Mouse (Mus musculus) layer of hippocampus, postnatal 36 days (tissue): Measurements from ENCODE around the gene Fam53b. TPM values are rescaled to one million over a fixed set of nuclear protein-coding genes. Genes with fewer than 3 reads are reported as not detected.

Experiments
- DNase-seq, 2 experiments: peaks; one replicate each; pipeline ENCODE4 v3.0.0; 2022
- total RNA-seq, 2 experiments: library from RNA; stranded (reverse); gene quantifications; 2 replicates each; pipeline ENCODE4 v1.2.3; 2021

The Fam53b gene
- total RNA-seq, 2 experiments from 2014 or later = 46.4 to 53.3 TPM

DNA sequence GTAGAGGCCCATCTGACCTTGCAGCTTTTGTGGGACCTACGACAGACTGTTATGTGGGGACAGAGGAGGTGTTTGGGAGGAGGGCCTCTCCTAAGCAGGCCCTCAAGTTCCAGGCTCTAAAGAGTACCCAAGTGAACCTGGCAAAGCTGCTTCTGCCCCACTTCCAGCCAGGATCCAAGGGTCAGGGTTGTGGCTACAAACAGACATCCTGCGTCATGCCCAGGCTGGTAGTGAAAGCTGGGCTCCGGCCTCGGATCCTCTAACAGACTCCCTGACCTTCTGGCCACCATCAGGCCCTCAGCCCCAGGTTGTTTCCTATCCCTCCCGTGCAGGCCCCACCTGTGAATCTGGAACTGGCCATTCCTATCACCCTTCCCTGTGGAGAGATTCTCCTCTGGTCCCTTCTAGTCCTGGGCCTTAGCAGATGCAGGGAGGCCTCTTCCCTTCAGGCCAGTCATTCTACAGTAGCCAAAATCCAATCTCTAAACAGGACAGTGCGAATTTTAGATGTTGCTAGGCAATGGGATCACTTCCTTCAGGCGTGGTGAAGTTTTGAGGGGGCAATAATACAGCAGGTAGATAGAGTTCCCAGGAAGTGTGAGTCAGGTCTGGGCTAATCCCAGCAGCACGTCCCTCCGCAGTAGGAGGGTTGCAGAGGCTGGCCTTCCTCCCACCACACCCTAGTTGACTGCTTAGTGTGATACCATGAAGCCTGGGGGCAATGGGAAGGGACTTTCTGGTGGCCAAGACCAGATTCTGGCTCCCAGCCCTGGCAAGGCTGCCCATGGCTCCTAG lies 110.0 kb downstream of the Fam53b start:
- DNase-seq = no peak

DNA sequence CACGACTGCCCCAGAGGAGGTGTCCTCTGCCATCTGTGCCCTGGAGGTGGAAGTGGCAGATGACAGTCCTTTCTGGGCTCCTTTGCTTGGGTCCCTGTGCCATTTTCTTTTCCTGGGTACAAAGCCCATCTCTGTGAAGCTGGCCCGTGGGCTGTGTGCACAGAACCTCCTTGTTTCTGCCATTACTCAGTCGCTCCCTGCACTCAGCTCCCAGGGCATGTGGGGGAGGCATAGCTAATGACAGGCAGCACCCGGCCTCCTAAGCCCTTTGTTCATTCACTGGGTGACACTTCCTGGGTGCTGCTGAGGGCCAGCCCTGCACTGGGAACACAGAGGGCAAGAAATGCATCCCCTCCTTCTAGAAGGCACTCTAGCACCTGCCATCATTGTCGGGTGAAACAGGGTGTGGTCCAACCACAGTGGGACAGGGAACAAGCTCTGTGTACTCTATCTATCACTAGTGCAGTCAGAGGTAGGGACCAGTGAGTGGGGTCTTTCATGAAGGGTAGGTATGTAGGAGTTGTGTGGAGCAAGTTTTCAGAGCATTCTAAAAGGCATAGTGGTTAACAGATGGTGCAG lies 111.1 kb downstream of the Fam53b start:
- peak in 1 of 2 experiments; percentile 46 for DNase-seq

DNA sequence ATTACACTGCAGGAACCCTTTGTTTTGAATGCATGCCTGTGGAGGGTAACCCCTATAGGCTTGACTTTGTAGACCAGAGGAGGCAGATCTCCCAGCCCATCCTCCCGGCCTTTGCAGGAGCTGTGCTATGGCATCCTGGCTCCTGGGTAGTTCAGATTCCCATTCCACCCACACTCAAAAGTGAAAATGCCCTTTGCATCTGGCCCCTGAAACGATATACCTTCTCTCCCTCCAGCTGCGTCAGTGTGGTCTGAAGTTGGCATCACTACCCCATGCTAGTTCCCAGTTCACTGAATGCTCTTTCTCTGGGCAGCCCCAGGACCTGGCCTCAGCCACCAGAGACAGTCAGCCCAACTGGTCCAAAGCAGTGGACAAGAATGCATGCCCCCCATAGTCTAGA lies 111.7 kb downstream of the Fam53b start:
- DNase-seq = no peak

DNA sequence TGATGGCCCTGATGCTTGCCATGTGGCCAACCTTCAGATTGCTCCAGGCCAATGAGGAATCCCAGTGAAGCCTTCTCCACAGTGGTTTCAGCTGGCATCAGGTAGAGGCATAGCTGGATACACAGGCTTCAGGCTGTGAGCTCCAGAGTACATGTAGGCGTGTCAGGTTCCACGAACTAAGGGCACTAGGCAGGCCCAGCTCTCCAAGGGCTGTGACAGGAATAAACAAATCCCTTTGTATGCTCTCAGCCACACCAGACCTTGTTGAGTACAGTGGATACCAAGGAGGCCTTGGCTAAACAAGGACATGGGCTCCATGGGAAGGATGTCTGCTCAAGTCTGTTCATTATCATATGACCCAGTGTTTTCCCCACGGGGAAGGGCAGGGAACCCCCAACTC lies 112.3 kb downstream of the Fam53b start:
- DNase-seq = no peak

DNA sequence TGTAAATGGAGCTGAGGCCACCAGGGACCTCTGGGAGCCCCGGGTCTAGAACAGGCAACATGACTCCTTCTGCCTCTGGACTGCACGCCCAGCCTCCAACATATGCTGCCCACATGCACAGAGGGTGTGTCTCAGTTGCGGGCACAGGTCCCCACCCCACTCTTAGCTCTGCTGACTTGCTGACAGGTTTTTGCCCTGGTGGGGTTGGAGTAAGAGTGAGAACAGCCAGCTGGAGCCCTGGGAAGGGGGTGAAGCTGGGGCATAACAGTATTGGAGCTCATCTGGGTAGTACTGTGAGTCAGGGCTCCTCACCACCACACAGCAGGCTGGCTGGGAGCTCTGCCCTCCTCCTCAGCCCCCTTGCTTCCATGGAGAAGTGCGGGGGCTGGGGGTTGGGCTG lies 113.6 kb downstream of the Fam53b start:
- DNase-seq = no peak

DNA sequence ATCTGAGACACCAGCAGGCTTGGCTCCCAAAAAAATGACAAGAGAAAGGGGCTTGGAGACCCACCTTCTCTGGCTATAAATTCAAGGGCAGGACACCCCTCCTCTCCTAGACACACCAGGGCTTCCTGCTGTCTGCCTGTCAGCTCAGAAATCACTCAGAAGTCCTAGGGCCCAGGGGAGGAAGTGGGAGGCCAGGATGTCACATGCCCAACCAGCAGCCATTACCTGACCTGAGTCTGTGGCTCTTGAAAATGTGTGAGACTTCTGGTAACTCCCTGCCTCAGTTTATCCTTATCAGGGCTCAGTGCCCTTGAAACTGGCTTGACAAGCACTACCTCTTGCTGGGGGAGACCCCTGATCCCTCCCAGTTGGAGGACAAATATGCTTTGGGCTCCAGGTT lies 114.0 kb downstream of the Fam53b start:
- DNase-seq = no peak

DNA sequence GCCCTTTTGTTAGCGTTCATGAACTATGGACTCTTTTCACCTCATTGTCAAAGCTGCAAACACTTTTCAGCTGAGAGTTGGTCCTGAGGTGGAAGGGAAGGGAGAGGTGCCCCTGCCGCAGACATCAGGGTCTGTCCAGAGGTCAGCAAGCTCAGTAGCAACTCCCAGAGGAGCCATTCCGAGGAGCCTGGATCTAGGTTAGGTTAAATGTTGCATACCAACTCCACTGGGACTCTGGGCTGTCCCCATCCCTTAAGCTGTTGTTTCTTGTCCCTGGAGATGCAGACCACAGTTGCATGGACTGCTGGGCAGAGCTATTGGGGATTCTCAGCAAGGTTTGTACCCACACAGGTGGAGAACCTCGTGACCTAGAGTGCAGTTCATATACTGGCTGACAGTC lies 114.5 kb downstream of the Fam53b start:
- DNase-seq = no peak

DNA sequence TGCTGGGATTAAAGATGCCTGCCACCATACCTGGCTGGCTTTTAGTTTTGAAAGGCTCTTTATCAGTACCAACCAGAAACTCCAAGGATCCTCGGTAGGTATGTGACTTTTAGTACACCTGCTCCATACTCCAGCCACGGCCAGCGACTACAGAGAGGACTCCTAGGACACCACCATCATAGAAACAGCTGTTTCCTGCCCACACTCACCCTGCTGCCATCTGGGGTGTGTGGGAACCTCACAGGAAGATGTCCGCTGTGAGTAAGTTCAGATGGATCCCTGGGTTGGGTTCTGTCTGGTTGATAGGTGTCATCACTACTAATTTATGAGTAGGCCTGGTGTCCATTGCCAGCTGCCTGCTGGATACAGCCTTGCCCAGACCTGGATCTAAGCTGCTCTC lies 114.9 kb downstream of the Fam53b start:
- DNase-seq = no peak

DNA sequence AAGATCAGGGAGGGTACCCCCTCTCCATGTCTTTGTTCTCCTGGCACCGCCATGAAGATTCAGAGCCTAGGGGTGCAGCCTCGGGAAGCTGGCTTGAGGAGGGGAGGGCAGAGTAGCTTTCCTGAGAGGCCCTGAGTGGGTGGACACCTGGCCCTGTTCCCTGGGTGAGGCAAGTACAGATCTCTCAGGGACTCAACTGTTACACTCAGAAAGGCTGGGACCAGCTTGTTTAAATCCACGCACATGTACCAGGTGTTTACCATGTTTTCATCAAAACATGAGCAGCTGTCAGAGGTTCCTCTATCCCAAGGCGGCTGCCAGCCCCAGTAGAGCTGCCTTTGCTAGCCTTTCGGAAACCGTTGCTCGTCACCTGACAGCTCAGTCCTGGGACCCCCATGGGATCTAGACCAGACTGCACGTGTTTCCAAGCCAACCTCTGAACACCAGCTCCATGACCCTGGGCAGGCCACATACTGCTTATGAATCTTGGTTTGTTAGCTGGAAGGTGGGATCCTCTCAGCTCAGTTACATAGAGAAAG lies 116.4 kb downstream of the Fam53b start:
- no peak for DNase-seq

DNA sequence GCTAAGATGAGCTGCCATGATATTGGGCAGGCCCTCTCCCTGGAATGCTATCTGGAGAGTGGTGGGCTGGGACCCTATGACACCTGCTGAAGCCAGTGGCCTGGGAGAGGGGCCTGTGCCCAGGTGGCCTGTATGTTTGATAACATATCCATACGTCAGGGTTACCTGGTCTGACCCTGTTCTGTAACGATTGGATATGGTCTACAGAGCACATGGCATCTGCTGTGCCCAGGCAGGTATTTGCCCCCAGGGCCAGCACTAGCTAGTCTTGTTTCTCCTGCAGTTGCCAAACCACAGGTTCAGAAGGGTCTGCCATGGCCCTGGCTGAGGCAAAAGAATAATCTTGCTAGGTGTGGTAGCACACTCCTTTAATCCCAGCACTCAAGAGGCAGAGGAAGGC lies 120.1 kb downstream of the Fam53b start:
- no peak for DNase-seq

DNA sequence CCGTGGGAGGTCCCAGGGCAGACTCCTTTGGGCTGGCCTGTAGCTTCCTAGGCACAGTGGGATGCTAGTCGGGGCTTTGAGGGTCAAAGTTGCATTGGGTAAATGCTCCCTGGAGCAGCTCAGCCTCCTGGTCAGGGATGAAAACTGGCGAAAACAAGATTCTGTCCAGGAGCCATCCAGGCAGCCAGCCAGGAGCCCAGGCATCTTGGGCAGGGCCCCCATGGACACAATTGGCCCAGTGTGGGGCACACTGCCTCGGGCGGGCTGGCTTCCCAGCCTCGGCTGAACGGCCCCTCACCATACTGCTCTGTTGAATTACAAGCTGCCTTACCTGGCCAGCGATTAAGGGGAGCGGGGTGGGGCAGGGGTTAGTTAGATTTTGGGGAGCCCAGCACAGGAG lies 121.0 kb downstream of the Fam53b start:
- DNase-seq = peak; percentile 51 to 67

DNA sequence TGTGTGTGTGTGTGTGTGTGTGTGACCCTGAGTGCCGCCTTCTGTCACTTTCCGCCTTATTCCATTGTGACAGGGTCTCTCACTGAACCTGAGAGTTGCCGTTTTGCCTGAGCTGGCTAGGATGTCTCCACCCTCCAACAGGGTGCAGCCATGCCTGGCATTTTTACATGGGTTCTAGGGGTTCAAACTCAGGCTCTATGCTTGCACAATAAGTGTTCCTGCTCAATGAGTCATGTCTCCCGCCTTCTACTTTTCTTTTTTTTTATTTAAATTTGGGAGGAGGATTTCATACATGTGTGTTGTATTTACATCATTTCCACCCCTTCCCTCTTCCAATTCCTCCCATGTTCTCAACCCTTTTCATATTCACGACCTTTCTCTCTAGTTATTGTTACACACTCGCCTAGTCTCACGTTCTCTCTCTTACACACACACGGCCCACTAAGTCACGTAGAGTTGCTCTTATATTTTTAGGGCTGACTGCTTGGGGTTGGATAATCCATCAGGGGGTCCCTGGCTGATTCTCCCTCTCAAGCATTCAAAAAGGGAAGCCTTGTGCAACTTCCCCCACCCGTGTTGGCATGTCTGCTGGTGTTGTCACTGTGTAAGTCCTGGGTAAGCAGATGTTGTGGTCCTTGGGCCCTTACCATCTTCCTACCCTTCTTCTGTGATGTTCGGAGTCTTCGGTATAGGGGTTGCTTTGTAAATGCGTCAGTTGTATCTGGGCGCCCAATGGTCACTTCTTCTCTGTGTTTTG lies 122.8 kb downstream of the Fam53b start:
- DNase-seq = no peak

DNA sequence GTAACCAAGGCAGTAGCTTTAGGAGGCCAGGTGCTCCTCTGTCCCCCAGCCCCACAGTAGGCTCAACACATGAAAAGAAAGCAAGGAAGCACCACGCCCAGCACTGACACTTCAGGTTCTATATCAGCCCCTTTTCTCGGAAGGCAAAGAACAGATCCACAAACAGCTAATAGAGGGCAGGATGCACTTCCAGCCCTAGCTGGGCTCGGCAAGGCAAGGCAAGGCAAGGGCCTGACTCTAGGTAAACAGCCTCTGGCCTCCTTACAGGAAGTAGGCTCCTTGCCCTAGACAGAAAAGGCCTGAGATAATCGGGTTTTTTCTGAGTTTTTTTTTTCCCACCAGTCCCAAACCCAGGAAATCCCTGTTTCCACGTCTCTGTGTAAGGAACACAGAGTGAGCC lies 124.0 kb downstream of the Fam53b start:
- no peak for DNase-seq

DNA sequence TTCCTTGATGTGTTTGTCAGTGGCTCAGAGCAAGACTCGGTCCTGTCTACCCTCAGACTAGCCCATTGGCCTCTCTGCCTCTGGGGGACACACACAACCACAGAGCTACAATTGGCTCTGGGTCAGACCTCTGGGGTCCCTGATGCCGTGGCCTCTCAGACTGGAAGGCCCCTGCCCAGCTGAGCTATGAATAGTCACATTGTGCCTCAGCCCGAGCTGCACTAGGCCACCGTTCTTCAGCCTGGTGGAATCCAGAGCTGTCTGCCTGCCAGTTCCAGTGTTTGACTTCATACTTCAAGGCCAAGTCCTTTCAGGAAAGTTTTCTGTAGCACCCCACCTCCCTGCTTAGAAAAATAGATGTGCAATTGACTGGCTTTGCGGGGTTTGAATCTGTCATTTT lies 125.0 kb downstream of the Fam53b start:
- DNase-seq = peak in 1 of 2 experiments; percentile 28

DNA sequence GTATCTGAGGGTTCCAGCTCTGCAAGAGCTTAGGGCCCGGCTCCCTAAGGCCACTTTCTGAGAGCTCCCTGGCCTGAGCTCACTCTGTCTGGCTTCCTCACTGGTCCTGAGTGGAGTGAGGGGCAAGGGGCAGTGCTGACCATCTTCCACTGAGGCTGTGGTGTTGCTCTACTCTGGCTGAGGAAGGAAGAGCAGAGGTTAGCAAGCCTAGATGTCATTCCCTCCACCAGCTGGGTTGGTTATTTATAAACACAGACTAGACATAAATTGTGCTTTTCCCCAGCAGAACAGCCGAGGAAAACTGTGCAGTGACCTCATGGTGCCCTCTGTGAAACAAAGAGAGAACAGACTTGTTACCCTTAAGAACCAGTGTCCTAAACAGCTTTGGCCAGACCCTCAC lies 125.8 kb downstream of the Fam53b start:
- DNase-seq = no peak

DNA sequence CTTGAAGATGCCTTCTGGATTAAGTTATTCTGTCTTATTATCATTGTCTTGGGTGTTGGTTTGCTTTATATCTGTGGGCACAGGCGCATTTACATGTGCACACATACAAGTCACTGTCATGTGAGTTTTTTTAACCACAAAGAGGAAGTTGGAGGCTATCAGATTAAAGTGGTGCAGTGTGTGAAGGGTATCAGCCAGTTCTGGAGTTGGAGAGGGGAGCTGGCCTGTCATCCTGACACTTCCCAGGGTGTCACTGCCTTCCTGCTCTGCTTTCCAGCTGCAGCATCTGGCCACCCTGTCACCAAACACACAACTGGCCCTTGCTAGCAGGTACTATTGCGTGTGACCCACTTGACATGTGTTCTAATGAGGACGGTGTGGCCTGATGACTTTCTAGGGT lies 127.2 kb downstream of the Fam53b start:
- DNase-seq = no peak

DNA sequence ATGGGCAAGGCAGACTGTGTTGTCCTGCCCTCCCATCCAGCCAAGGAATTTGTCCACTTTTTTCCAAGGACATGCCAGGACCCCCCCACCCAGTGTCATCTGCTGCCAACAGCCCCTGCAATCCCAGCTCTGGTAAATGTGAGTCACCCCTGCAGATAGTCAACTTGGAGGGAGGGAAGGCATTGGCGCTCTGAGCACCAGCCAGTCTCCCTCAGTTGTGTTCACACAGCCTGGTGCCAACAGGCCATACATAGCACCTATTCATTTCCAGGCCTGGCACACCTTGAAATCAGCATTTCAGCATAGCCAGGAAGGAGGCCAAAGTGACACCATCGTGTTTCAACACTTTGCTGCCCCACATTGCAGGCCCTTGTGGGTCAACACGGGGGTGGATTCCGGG lies 129.8 kb downstream of the Fam53b start:
- DNase-seq = no peak

DNA sequence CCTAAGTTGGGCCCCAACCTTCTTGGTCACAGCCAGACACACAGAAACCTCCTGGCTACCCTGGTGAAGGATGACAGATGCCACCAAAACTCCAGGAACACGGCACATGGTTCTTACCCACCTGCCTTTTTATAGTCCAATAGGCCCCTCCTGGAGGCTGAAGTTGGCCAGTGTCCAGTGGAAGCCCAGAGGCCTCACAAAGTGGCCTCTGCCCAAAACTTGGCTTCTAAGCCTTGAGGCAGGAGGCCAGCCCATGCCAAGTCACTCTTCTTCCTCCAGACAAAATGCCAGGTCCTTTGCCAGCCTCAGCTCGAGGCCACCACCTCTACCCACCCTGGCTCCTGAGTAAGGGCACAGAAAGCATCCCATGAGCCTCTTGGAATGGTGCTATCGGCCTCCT lies 130.8 kb downstream of the Fam53b start:
- no peak for DNase-seq

DNA sequence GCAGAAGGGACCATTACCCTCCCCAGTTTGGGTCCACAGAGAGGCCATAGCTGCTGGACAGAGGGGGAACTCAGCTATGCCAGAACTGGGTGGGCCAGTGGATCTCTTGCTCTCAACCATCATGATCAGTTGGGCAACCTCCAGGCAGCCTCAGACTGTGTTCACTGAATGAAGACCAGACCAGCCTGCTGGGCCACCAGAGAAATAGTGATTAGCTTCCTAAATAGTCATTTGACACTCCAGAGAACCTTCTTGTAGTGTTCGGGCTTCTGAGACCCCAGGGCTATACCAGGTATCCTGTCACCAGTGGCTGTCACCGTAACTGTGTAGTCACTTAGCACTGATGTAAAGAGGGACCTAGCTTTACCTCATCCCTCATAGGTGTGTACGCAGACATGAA lies 131.3 kb downstream of the Fam53b start:
- no peak for DNase-seq

DNA sequence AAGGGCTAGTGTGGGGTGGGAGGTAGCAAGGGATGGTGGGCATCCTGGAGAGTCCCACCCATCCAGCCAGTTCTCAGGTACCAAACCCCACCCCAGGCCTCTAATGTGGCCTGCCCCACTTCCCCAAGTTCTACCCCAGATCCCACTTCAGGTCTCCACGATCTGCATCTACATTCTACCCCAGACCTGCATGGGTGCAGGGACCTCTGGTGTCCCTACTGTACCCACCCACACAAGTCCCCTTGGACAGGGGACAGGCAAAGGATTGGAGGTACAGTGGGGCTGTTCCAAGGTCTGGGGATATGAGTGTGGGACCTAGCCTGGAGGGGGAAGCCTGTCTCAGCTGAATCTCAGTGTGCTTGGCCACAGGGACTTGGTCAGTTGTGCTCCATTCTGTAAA lies 131.9 kb downstream of the Fam53b start:
- no peak for DNase-seq

DNA sequence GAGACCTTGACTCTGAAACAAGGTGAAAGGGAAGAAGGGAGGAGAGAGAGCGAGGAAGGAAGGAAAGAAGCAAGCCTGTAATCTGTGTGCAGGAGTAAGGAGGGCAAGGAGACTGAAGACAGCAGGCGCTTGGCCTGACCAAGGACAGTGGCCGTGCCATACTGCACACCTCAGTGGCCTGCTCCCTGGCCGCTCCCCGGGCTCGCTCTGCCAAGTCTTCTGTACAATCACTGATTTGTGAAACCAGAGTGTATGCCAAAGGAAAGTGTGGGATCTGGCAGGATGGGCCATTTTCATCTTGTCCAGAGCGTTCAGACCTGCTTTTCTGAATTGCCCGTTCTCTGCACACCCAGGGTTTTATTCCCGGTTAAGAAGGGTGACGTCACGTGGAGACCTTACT lies 132.4 kb downstream of the Fam53b start:
- no peak for DNase-seq

DNA sequence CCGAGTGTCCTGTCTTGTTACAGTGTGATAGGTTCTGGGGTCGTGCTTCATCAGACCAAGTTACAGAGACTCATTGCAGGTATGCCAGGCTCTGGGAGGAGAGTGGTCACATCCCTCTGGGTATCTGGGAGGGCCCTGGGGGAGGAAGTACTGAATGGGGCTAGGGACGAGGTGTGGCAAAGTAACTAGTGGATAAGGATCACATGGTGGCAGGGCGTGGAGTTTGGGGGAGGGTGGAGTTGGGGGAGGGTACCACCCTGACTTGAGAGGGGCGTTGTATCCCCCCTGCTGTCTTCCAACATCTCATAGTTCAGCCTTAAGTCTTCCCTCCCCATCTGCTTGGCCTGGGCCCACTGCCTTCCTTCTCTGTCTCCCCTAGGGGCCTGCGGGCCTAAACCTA lies 134.1 kb downstream of the Fam53b start:
- no peak for DNase-seq

DNA sequence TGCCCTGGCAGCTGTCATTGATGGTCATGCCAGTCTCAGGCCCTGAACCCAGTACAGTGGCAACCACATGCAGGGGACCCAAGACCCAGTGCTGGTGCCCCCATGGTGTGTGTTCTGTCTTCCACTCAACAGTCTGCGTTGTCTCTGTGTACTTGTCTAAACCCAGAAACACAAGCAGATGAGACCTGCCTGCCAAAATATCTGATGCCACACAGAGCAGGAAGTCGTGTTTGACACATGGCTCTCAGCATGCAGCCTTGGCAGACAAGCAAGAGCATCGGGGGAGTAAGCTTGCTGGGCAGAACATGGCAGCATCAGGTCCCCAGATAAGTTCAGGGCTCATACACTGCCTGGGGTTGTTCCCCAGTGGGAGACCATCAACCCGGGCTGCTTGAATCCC lies 134.6 kb downstream of the Fam53b start:
- DNase-seq = peak; percentile 44 to 53

DNA sequence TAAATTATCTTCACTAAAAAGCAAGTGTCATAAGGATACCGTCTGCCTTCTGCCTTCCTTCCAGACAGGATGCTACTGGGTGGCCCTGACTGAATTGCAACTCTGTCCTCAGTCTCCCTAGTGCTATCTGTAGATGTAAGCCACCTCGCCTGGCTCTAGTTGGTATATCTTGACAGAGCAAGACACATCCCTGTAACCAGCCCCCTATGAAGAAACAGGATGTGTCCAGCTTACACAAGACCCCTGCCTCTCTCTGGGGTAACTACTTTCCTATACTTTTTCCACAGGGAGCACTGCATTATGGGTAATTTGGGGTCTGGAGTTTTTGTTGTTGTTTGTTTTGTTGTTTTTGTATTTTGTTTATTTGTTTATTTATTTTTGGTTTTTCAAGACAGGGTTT lies 137.8 kb downstream of the Fam53b start:
- DNase-seq = no peak
